Mouse (Mus musculus): ENCODE measurements around the gene Tmcc2.

GRCm38 (mm10) chr1:132348401-132348800, 42.7 kb downstream of the Tmcc2 start:
- TF ChIP-seq EP300 (IDR thresholded peaks at IDR 0.05), result no peak
- TF ChIP-seq CTCF (IDR thresholded peaks at IDR 0.05), result no peak

Data from lung, postnatal 0 days (tissue).